Mouse (Mus musculus): ENCODE measurements around the gene Cyth1.

Cyth1 gene

DNA sequence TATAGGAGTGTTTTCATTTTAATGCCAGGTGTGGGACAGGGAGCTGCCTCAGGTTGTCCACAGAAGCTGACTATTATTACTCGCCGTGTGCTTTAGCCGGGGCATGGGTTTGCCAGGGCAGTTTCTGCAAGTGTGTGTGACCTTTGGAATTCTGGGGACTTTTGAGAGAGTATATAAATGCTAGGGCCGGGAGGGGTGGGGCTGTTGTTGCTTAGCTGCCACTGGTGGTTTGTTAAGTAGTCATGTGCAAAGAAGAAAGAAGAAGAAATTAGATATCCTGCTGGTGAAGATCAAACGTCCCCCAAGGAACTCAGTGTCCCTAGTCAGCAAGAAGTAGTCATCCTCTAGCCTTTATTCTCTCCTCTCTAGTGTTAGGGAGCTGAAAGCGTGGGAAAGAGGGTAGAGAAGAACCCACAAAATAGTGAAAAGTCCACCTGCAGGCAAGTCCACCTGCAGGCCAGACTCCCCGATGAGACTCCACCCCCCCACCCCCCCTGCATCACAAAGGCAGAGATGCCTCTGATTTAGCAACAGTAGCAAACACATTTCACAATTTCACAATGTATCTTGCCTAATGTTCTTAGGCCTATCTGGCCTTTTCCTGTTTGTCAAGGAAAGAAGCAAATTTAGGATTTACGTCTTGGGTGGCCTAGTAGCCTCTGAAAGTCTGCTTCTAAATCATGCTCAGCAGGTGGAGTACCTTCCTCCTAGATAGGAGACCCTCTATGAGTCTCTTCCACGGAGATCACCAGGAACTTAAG, 100.3 kb downstream of the Cyth1 start:
- DNase-seq: no peak

DNA sequence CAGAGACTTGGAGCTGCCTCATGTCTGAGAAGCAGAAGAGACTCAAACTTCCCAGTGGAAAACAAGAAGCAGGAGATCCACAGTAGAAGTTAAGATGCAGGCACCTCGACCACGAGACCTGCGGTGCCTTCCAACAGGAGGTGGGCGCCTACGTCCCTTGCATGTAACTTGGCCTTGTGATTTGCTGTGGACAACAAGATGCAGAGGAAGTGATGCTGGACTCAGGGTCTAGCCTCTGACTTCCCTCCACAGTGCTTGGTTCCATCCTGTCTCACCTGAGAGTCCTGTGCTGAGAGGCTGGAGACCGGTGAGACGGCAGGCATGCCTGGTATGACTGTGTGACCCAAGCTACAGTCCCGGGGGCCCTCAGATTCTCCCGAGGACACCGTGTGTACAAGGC, 101.9 kb downstream of the Cyth1 start:
- no peak for DNase-seq

DNA sequence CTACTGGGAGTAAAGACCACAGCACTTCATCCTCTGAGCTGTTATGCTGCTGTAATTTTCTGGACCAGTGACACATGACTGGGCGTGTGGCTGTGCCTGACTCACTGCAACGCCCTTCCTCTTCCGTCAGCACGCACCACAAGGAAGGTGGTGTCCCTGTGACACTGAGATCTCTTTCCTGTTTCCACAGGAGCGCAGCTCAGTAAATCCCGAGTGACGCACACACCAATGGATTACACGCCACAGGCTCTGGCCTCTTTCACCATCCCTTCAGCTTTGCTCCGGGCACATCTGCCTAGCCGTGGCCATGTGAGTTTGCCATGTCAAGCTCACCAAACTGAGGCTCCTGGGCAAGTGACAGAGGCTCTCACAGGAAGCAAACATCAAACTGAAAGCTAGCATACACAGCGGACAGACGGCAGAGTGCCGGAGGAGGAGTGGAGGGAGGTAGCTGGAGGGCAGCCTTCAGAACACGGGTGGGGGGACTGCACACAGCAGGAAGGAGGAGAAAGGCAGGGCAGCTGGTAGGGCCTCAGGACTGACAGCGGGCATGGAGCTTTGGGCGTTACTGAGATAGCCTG, 102.5 kb downstream of the Cyth1 start:
- peak; percentile 67 for DNase-seq

DNA sequence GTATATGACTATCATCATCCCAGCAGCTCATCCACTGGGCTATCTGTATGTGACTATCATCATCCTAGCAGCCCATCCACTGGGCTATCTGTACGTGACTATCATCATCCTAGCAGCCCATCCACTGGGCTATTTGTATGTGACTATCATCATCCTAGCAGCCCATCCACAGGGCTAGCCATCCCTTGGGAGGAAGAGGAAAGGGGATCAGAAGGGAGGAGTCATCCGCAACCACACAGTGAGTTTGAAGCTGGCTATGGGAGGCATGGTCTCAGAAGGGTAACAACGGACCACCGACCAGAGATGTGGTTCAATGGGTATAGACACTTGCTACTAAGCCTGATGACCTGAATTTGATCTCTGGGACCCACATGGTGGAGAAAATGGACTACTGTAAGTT, 103.3 kb downstream of the Cyth1 start:
- DNase-seq: no peak

DNA sequence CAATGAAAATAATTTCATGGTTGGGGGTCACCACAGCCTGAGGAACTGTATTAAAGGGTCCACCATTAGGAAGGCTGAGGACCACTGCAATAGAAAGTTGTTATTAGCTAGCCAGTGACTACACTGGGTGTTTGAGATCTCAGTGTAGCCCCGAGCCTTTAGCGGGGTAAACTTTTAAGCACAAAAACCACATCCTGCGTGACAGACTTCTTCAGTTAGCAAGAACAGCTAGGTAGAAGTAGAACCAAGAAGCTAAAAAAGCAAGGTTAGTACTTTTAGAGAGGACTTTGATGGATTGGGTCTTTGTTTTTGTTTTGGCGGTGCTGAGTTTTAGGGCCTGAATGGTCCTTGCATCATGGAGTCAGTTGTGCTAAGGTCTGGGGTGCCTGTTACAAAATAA, 104.7 kb downstream of the Cyth1 start:
- DNase-seq: no peak

DNA sequence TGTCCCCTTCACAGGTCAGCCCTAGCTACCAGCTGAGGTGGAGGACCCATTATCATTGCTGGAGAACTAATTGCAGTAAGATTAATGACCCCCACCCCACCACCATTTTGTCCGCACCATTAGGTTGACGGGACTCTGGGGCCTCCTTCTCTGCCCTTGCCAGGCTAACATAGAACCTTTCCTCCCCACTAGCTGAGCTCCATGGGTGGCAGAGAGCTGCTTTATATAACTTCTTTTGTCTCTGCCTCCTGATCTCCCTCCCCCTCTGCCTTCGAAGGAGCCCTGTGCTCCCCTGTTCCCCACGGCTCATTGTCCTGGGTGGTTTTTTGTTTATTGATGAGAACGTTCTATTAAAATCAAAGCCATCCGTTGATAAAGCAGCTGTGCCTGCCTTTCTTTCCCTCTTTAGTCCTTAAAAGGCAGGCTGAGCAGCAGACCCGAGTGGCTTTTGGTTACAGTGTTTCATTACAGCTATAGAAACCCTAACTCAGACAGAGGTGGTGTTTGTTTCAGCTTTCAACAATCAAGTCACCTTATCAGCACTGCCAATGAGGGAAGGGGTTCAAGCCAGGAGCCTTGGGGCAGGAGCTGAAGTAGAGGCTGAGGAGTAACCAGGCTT, 105.7 kb downstream of the Cyth1 start:
- DNase-seq: no peak

DNA sequence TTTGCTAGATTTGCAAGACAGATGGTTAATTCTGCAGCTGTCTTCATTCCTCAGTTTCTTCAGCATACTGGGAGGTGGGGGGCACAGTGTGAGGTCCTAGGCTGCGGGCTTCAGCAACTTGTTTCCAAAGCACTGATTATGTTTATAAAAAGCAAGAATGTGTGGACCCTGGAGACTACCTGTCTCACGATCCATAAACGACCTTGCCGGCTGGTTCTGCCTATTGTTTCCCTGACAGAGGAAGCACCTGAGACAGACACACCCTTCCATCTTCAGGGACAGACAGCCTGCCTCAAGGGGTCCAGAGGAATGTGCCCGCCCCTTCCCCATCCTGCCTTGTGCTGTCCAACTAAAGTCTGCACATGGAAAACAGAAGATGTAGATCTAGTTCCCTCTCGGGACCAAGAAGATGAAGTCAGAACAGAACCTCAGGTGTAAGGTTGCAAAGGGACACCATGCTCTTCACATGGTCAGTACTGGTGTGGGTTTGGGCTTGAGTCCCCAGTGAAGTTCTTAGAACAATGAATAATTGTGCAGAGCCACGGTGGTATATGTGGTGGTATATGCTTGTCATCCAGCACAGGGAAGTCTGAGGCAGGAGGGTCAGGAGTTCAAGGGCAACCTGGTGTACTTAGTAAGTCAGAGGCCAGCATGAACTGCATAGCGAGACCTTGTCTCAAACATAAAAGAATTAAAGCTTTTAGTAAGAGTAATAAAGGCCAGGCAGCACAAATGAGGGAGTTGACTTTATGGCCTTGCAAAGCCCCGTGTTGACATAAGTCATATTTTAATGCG, 107.4 kb downstream of the Cyth1 start:
- no peak for DNase-seq

DNA sequence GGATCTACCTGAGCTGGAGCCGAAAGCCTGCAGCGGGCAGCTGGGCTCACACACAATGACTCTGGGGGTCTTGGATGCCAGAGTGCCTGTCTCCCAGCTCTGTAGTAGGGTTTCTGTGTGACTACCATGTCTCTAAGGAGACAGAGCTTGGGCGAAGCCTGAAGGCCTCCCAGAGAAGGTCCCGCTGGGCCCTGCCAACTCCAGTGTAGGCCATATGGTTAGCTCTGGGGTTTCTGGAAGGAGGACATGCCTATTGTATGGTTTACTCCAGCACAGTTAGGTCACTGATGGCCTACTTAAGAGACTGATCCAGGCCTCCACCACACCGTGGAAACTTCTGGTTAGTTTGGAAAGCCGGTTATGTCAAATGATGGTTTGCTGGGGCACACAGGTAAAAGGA, 110.0 kb downstream of the Cyth1 start:
- DNase-seq: no peak

DNA sequence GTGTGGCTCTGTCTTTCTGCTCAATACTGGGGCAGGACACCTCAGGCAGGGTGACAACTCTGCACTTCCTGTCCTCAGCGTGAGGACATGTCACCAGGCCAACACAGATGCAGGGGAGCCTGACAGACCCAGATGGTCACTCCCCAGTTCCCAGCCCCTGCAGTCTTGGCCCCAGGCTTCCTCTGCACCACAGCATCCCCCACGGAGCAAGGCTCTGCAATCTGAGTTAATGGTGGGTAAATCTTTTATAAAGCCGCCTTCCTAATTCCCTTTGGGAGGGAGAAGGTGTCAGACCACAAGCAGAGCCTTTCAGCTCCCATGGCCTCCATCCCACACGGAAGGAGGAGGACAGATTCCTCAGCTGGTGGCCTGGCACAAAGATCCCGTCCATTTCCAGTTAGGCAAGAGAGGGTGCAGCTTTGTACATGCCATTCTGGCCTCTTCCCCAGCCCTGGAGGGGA, 112.2 kb downstream of the Cyth1 start:
- no peak for DNase-seq

DNA sequence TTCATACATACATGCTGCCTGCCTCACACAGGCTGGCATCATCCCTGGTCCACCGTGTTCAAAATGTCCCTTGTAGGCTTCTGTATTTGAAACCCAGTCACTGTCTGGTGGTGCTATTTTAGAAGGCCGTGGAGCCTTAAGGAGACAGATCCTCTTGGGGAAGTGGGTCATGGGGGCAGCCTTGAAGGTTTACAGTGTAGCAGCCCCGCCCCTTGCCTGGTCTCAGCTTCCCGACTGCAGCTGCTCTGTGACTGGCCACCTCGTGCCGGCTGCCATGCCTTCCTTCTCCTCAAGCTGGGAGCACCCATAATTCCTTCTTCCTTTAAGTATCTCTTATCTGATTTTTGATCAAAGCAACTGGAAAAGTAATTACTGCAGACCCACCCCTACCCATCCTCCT, 113.1 kb downstream of the Cyth1 start:
- DNase-seq: peak; percentile 31

DNA sequence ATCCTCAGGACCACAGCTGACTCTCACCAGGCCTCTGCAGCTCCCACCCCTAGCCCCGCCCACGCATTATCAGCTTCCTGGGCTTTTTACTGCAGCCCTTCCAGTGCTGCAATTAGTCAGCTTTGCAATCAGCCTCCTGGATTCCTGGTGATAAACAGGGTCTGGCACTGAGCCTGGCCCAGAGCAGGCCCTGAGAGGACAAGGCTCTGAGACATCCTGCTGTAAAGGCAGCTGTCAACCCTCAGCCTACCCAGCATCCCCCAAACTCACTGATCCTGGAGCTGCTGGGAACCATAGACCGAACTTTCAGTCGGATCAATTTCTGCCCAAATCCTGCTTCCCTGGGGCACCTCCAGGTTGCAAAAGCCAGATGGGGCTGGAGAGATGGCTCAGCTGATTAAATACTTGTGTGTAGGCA, 114.6 kb downstream of the Cyth1 start:
- peak; percentile 82 for DNase-seq

DNA sequence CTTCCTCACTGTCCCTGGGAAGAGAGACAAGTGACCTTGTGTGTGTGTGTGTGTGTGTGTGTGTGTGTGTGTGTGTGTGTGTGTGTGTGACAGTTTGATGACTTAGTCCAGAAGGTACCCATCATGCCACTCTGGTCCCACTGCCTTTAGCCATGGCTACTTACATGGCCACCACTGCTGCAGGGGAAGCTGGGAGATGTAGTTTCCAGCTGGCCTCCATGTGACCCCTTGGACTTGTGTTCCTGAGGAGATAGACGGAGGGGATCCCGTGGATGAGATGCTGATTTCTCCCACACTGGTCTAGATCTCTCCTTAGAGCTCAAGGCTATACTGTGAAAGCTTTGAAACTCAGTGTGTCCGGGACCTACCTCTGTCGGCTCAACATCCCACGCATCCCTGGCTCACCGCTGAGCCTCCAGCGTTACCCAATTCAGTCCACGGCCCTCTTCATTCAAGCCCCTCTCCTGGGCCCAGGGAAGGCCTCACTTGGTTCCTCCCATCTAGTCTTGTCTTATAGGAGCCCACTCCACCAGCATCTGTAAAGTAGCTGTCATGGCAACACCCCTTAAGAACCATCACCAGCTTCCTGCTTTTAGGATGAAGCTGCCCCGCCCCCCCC, 115.2 kb downstream of the Cyth1 start:
- DNase-seq: peak; percentile 30

DNA sequence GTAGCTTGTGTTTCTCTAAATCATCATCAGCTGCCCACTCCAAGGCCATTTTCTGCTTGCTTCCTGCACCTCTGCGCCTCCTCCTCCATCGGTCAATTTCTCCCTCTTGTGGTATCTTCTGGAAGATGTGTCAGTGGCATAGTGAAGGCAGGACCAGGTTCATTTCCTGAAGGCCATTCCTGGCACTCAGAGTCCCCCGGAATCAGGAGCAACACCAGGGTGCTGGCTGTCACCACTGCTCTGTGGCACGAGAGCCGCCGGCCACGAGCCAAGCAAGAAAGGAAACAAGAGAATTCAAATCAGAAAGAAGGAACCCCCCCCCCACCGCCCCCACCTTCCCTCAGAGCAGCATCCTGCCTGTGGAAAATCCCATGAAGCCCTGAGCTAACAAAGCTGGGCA, 116.3 kb downstream of the Cyth1 start:
- peak; percentile 62 for DNase-seq

DNA sequence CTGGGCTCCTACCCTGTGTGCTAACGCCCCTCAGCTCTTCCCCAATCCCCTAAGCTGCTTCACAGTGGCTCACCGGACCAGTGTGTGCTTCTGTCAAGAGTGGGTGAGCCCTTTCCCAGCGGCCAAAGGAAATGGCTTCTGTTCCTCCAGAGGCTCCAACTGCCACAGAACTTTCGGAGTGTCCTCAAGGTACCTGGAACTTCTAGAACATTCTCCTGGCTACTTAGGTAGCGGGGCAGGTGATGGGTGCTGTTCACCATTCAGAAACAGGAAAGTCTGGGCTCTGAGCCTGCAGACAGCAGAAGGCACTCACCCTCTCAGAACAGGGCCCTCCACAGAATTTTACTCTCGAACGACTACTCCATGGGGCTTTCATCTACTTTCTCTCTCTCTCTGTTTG, 117.9 kb downstream of the Cyth1 start, which contains the start of gene Dnah17:
TSS of gene Dnah17 (minus strand) at position 101 of the 400 bp plus-strand sequence.
- no peak for DNase-seq

DNA sequence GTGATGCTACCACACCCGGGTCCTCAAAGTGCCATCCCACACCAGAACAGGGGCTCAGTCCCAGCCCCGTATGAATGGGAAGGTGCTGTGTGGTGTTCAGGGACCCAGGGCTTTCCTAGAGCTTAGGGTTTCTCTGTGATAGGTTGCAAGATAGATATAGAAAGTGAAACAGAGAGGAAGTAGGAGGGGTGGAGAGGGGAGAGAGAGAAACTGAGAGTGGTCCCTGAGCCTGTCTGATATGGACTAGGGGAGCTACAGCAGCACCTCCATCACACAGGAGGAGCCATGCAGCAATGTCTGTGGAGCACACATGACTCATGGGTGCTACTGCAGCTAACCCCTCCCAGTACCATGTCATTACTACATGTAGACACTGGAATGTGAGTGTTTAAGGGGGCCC, 118.6 kb downstream of the Cyth1 start:
- DNase-seq: no peak

DNA sequence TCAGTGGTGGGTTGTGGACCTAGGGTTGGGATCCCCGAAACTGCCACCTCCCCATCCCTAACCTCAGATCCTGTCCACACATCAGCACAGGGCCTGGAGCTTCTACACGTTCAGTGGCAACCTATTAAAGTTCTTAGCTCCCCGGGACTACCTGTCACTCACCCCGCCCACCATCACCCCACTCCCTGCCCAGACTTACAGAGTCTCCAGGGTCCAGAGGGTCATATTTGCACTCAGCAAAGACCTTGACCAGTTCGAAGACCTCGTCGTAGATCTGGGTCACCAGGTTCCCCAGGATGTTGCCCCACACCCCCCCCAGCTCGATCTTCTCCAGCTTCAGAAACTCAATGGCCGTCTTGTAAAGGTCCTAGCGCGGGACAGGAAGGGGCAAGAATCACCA, 126.8 kb downstream of the Cyth1 start:
- DNase-seq: no peak

DNA sequence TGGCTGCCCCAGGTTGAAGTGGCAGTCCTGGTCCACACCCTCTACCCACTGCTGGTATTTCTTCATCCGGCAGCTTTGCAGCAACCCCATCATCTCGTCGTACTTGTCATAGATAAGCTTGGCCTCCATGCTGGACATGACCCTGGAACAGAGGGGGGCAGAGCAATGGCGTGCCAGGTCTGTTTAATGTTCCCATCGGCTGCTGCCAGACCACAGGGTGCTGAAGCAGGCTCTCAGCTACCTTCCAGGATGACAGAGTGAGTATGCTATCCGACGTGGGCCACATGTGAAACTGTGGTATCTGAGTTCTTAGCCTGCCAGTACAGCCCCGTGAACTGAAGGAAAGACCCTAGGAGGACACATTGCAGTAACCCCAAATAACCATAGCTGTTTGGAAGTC, 129.6 kb downstream of the Cyth1 start:
- DNase-seq: no peak

DNA sequence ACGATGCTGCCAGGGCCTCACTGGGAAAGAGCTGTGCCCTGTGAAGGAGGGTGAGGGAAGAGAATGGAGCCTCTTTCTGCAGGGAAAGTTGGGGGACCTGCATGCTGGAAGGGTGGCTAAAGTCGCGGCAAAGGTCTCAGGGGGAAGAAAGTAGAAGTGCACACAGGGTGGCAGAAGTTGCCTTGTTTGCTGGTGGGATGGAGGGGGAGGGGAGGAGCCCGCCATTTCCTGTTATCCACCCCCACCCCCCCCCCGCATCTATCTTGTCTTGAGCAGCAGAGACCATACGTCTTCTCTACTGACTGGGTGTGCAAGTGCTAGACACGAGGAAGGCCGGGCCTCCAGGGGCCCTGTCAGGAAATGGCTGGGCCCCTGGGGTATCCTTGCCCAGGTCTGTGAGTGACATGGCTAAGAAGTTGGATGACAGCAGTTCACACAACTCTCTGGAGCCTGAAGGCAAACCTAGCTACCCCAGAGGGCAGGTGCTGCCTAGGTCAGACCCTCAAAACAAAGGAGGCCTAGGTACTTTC, 133.7 kb downstream of the Cyth1 start:
- no peak for DNase-seq

DNA sequence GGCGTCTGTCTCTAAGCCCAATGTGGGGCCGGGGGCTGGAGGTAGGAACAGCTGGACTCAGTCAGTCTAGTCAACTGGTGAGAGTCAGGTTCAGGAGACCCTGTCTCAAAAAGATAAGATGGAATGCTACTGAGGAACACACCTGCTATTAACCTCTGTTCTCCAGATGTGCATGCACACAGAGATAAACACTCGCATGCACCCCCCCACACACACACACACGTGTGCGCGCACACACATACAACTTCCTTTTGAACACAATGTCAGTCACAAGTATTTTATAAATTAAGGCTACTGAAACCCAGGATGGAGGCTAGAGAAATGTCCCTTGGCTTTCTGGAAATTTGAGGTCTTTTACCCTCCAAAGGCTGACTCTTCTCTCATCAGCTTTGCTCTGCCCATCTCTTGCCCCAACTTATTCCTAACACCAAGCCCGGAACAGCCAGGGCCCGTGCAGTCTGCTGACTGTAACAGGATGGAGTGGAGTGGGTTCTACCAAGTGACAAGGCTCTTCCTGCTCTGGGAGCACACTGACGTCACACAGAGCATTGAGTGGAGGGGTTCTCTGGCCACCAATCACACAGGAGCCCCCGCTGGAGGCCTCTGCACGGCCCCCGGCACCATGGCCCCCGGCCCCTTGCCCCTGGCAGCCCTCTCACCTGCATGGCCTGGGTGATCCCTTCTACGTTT, 134.7 kb downstream of the Cyth1 start:
- no peak for DNase-seq

DNA sequence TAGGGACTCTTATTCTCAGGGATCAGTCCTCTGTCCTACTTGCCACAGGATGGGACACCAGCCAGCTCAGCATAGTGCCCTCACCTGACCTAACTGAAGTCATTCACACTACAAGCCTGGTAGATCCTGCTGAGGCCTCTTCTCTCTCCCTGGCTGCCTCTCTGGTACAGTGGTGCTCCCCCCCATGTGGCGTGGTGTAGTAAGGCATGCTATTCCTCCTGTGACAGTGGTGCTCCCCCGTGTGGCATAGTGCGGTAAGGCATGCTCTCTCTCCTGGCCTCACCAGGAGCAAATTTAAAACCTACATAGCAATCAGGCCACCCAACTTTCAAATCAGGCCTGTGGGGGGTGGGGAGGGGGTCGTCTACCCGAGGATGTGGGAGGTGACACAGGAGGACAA, 144.4 kb downstream of the Cyth1 start:
- peak; percentile 93 for DNase-seq

DNA sequence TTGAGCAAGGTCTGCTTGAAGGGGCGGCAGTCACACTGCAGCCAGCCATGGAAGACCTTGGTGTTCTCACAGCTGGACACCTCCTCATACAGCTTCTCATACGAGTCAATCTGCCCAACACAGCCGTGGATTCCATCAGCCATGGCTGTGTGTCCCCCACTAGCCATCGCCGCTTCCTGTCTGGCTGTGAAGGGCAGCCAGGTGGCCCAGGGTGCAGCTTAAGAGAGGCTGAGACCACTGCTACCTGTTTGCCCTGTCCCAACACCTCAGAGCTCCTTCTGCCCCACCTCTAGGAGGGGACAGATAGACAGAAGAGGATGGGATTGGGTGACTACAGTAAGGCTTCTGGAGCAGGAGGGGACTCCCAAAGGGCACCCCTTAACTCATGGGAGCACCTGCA, 145.0 kb downstream of the Cyth1 start:
- no peak for DNase-seq

DNA sequence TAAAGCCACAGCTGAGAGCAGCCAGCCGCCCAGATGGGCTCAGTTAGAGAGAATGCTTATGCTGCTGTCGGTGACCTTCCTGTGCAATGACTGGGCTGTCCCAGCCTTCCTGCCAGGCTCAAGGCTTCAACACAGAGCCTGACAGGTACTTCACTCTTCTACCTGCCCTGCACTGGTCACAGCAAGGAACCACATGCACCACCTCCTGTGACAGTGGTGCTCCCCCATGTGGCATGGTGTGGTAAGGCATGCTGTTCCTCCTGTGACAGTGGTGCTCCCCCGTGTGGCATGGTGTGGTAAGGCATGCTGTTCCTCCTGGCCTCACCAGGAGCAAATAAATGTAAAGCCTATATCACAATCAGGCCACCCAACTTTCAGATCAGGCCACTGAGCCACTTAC, 145.6 kb downstream of the Cyth1 start:
- DNase-seq: peak; percentile 95

Measured in kidney, postnatal 10 days (tissue).